Mouse (Mus musculus) lung, postnatal 0 days (tissue): ENCODE results near the gene Vmn2r15.

Experiments
- CTCF ChIP-seq: IDR thresholded peaks from 2 replicates; pipeline ENCODE4 v1.5.1; 2016; ENCODE audit warnings: antibody characterized with exemption, mild to moderate bottlenecking
- EP300 ChIP-seq: IDR thresholded peaks from 2 replicates; pipeline ENCODE4 v1.6.1; 2016; ENCODE audit warnings: antibody characterized with exemption, mild to moderate bottlenecking, control low read depth

DNA sequence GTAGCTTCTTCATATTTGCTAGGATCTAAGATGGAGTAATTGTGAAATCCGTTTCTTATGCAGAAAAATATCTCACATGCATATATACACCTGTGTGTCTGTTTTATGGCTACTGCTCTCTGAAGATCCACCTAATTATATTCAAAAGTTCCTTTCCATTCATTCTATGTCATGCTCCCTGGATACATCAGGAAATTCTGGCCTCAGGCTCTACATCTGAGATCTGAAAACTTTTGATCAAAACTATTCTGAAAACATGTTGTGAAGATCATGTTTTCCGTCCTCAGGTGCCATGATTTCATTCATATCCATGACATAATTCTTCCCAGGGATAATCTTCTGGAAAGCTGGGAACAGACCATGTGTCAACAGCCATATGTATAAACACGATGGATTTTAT is at the start of gene Vmn2r15:
- TF ChIP-seq CTCF (no peak), EP300 (no peak)
